Mouse (Mus musculus): ENCODE data around the gene Gm5128.
"Not testable (repeated sequence)": the region's sequence is repeated elsewhere in the genome, so short reads cannot be mapped to it uniquely, and the experiment has no call there.

Gm5128 gene

GRCm38 (mm10) chrX:135372984-135373383 is at the start of gene Gm5128:
TSS of gene Gm5128 (plus strand) at chrX:135373284.
- not testable (repeated sequence) for DNase-seq (ENCODE audit: low spot score)

- not testable (repeated sequence) for DNase-seq (ENCODE audit: low spot score)
Measured at GRCm38 (mm10) chrX:135360685-135361084, 12.4 kb upstream of the Gm5128 start.

- not testable (repeated sequence) for DNase-seq (ENCODE audit: low spot score)
Measured at GRCm38 (mm10) chrX:135361943-135362342, 11.1 kb upstream of the Gm5128 start.

GRCm38 (mm10) chrX:135403578-135403977 is 30.5 kb downstream of the Gm5128 start:
- DNase-seq (ENCODE audit: low spot score) = not testable (repeated sequence)

GRCm38 (mm10) chrX:135421203-135421602 is 48.1 kb downstream of the Gm5128 start:
- DNase-seq (ENCODE audit: low spot score) = not testable (repeated sequence)

GRCm38 (mm10) chrX:135421824-135422223 is 48.7 kb downstream of the Gm5128 start:
- not testable (repeated sequence) for DNase-seq (ENCODE audit: low spot score)

- DNase-seq (ENCODE audit: low spot score) = not testable (repeated sequence)
Measured at GRCm38 (mm10) chrX:135422473-135422872, 49.4 kb downstream of the Gm5128 start.

Data from layer of hippocampus, adult 9-10 months (tissue).